Mouse (Mus musculus): ENCODE data around the gene Rhoa. TPM values are rescaled to one million over a fixed set of nuclear protein-coding genes. Genes with fewer than 3 reads are reported as not detected.
"Not testable (repeated sequence)": the region's sequence is repeated elsewhere in the genome, so short reads cannot be mapped to it uniquely, and the experiment has no call there.

Rhoa gene
- 100 to 1,000 TPM; 157 to 186 (median 166) TPM for total RNA-seq (2022)

GRCm38 (mm10) chr9:108305629-108306520 lies at the start of gene Rhoa, which contains the start of gene Tcta:
TSS of gene Rhoa (plus strand) at chr9:108306129.
TSS of gene Tcta (minus strand) at chr9:108306160.
- DNase-seq (ENCODE audit: low spot score in 2 of 2), result peak; percentile 99 to 100

DNA sequence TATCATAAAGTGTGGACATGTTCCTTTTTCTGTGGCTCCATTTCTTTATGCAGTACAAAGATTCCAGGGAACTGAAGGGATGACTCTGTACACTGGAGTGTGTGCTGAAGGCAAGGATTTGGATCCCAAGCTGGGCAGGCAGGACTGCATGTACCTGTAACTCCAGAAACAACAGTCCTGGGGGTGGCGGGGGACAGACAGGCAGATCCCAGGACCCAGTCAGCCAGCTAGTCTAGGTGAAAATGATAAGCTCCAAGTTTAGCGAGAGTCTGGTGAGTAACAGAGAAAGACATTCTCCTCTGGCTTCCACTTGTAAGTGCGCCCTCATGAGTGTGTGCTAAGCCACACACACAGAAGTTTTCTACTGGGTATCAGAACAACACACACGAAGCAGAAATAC lies 45.4 kb upstream of the Rhoa start:
- DNase-seq (ENCODE audit: low spot score in 2 of 2), result no peak

DNA sequence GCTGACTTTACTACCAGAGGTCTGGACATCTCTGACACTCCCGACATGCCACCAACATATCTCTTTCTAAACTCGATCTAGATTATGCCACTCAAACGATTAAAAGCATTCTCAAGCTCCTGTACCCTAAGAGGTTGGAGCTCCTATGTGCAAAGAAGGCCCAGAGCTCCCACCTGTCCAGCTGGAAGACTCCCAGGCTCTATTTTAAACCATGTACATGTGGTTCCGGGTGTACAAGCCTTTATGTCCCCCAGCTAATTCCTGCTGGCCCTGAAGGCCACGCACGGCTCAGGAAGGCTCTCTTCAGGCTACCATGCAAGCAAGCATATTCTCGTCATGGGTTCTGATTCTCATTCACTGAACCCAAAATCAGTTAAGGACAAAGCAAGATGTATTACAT lies 44.1 kb upstream of the Rhoa start:
- DNase-seq (ENCODE audit: low spot score in 2 of 2), result no peak

DNA sequence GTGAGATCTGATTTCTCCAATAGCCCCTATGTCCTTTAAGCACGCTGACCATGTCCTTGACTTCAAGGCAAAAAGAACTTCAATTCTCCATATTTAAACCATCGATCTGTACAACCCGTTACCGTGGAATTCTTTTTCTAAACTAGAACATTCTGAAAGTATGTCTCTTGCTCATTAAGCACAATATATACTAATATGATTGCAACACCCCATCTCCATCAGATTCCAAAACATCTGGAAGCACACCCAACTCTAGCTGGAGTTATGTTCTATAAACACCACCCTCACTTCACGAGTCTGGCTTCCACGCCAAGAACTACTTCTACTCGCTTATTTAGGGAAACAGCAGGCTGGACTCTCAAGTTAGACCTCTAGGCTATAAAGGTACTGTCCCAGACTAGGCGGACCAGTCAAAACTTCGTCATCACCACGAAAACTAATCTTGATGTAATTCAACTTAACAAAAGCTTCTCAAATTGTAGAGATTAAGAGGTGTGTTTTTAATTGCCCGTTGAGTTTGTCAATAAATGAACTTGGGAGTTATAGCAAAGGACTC lies 43.4 kb upstream of the Rhoa start:
- no peak for DNase-seq (ENCODE audit: low spot score in 2 of 2)

DNA sequence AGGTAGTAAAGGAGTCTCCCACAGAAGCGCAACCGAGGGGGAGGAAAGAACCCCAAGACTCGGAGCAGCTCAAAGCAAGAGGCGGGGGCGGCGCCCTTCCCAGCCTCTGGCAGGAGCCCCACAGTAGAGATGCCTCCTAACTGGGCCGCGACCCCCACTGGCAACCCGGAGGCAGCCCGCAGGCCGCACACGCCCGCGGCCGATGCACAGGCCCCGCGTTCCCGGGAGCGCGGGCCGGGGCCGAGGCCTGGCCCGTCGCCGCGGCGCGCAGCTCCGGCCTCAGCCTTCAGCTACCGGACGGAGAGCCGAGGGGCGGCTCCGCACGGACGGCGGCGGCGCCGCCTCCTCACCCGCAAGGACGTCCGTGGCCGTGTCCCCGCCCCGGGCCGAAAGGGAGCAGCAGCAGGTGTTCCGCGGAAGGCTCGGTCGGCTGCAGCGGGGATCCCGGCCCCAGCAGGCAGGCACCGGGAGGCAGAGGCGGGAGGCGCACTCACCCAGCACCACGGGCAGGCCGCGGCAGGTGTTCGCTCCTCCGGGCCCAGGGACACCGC lies 42.7 kb upstream of the Rhoa start:
- peak; percentile 14 to 28 for DNase-seq (ENCODE audit: low spot score in 2 of 2)

- DNase-seq (ENCODE audit: low spot score in 2 of 2), result peak; percentile 95 to 97
These were observed 42.2 kb upstream of the Rhoa start, which contains the start of gene Dag1 for GRCm38 (mm10) chr9:108263690-108264190. TSS of gene Dag1 (minus strand) at chr9:108263958.

- DNase-seq (ENCODE audit: low spot score in 2 of 2), result no peak
These were observed 41.6 kb upstream of the Rhoa start for GRCm38 (mm10) chr9:108264191-108264921.

- DNase-seq (ENCODE audit: low spot score in 2 of 2), result no peak
These were observed 39.5 kb upstream of the Rhoa start for GRCm38 (mm10) chr9:108266261-108266935.

GRCm38 (mm10) chr9:108267691-108268090 lies 38.2 kb upstream of the Rhoa start:
- no peak for DNase-seq (ENCODE audit: low spot score in 2 of 2)

- DNase-seq (ENCODE audit: low spot score in 2 of 2), result not testable (repeated sequence)
These were observed 37.2 kb upstream of the Rhoa start for GRCm38 (mm10) chr9:108268701-108269100.

- DNase-seq (ENCODE audit: low spot score in 2 of 2), result no peak
These were observed 34.0 kb upstream of the Rhoa start for GRCm38 (mm10) chr9:108271941-108272340.

DNA sequence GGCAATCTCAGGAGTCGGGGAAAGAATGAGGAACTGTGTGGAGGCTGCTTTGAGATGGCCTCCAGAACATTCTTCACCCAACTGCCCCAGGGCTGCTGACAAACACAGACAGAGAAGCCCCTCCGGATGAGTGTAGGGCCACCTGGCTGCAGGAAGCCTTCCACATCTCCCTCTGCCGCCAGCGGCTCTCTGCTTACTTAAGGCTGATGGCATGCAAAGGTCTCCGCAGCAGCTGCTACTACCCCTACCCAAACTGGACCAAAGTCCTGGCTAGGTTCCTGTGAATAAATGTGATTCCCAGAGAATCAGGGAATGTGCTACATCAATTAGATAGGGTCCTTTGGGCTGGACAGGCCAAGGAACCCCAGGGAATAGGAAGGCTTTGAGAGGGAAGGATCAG lies 33.2 kb upstream of the Rhoa start:
- no peak for DNase-seq (ENCODE audit: low spot score in 2 of 2)

GRCm38 (mm10) chr9:108273485-108273884 lies 32.4 kb upstream of the Rhoa start:
- no peak for DNase-seq (ENCODE audit: low spot score in 2 of 2)

DNA sequence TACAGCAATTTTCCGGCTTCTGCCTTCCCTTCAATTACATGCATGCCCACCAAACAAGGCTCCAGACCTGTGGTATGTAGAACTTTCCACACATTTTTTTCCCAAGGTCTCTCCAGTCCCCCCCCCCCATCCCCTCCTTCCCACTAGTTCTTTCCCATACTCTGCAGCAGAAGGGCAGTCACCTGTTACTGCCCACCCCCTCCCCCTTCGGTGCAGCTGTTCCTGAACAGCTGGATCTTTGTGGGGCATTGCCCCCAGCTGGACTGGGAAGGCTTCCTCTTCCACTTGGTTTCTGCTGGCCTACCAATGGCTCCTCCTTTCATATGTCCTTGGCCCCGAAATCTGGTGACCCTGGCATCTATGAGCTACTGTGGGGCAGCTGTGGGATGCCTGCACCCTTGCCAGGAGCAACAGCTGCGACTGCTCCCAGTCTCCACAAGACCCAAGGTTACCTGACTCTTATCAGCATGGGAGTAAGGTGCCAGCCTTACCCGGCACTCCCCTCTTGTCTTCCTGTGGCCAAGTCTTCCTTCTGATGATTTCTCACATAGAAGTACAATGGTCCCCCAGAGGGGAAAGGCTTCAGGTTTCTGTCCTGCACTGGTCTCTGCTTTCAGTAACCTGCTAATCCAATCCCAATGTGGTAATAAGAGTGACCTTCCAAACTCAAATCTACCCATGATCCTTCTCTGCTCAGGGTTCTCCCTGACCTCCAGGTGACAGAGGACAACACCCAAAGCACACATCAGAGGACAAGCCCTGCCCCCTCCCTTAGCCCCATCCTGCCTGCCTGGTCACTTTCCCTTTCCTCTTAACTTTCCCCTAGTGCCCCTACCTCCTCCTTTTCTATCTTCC lies 31.2 kb upstream of the Rhoa start:
- no peak for DNase-seq (ENCODE audit: low spot score in 2 of 2)

DNA sequence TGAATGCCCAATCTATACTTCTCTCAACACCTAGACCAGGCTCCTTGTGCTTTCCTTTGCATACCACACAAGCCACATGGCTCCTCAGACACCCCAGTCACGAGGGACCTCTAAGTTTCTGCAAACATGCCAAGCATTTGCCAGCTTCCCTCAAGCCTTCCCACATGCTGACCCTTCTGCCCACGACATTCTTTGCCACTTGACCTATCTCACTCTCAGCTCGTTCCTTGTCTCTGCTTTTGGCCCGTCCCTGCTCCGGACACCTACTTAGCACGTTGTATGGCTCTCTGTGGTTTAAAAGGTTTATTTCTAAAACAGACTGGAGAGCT lies 30.6 kb upstream of the Rhoa start:
- DNase-seq (ENCODE audit: low spot score in 2 of 2), result no peak

- DNase-seq (ENCODE audit: low spot score in 2 of 2), result no peak
These were observed 27.1 kb upstream of the Rhoa start for GRCm38 (mm10) chr9:108278697-108279450.

- no peak for DNase-seq (ENCODE audit: low spot score in 2 of 2)
These were observed 25.7 kb upstream of the Rhoa start for GRCm38 (mm10) chr9:108280071-108280828.

- DNase-seq (ENCODE audit: low spot score in 2 of 2), result peak in 1 of 2 experiments; percentile 78
These were observed 21.5 kb upstream of the Rhoa start for GRCm38 (mm10) chr9:108284410-108284809.
